14 mouse cellular contexts compared by ENCODE assay signal in the genomic region with DNA sequence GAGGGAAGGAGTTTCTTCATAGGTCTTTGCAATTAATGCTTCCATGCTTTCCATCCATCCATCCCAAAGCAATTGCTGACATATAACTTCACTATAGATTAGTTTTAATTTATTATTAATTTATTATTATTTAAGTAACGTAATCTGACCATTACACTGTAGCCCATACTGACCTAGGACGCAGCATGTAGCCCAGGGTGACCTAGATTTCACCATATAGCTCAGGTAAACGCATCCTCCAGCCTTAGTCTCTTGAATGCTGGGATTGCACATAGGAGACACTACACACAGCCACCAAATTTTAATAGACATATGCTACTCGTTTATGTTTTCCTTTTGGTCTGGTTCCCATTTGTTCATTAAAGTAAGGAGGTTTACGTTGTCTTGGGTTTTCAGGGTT. TPM values are rescaled to one million over a fixed set of nuclear protein-coding genes. Genes with fewer than 3 reads are reported as not detected.
DNase-seq lines count a peak whose midpoint lies in the region; ATAC-seq and TF ChIP-seq lines count a peak whose summit lies in the region.
"Had no signal": no experiment of that assay in that cellular context is flagged by ENCODE, and none has a peak within 500 bp of the region (broad histone marks: within the 10 kb centered on the region; RNA-seq: fewer than 3 reads in every experiment).

No protein-coding gene starts in this region.

- no peak for DNase-seq in heart, adult 2 months
- no peak for DNase-seq in hindbrain, embryonic 14.5 days (ENCODE audit: low spot score)
- no peak for DNase-seq in midbrain, postnatal 0 days (ENCODE audit: low spot score)
- DNase-seq in adrenal gland, adult 2 months, result no peak
- no peak for DNase-seq in gastrocnemius, postnatal 25 days
- DNase-seq in thymus, postnatal 10 days (ENCODE audit: low spot score in 2 of 2), result no peak
- DNase-seq: gastrocnemius, postnatal 10 days; left cerebral cortex, postnatal 4 days; liver, postnatal 0 days; thymus, postnatal 36 days had no signal

- intact Hi-C loops in heart, adult 2 months (cut with DNase I), result no loop called here

- no peak overlapping the region for H3K9ac ChIP-seq in heart, embryonic 13.5 days
- no peak overlapping the region for H3K9ac ChIP-seq in heart, adult 2 months (ENCODE audit: low read depth, low read length)
- H3K9ac ChIP-seq in embryonic facial prominence, embryonic 13.5 days, result no peak overlapping the region
- H3K9ac ChIP-seq in hindbrain, embryonic 14.5 days, result no peak overlapping the region
- H3K9ac ChIP-seq in midbrain, postnatal 0 days (replicated peaks; ENCODE audit: low read length, poor library complexity, severe bottlenecking), result no peak overlapping the region
- H3K9ac ChIP-seq: liver, postnatal 0 days had no signal

- peaks cover 5% of the 10 kb centered on the region; the same call in 1 of the 2 replicates for H3K4me1 ChIP-seq in heart, embryonic 13.5 days
- H3K4me1 ChIP-seq in heart, adult 2 months (ENCODE audit: control insufficient read depth, insufficient read depth, low read length), result peaks cover 2% of the 10 kb centered on the region
- H3K4me1 ChIP-seq in embryonic facial prominence, embryonic 13.5 days, result peaks cover 11% of the 10 kb centered on the region; the same call in 1 of the 2 replicates
- H3K4me1 ChIP-seq in hindbrain, embryonic 14.5 days (replicated peaks; ENCODE audit: control insufficient read depth, insufficient read depth, low read length), result peaks cover 4% of the 10 kb centered on the region; the same call in 1 of the 2 replicates
- H3K4me1 ChIP-seq in midbrain, postnatal 0 days (ENCODE audit: insufficient read depth, low read length), result no peaks in the 10 kb centered on the region

- no peak for ATAC-seq in heart, embryonic 13.5 days (ENCODE audit: extremely low read depth, insufficient number of reproducible peaks, low FRiP score, low TSS enrichment)
- ATAC-seq in embryonic facial prominence, embryonic 13.5 days (ENCODE audit: insufficient number of reproducible peaks, insufficient read depth, low FRiP score, low TSS enrichment, low read depth), result no peak
- ATAC-seq in hindbrain, embryonic 14.5 days (ENCODE audit: low FRiP score), result no peak
- ATAC-seq in midbrain, postnatal 0 days (ENCODE audit: low FRiP score), result no peak
- ATAC-seq: intestine, embryonic 16.5 days; liver, postnatal 0 days had no signal

- H3K4me3 ChIP-seq in heart, embryonic 13.5 days, result no peak overlapping the region
- H3K4me3 ChIP-seq in heart, adult 2 months, result no peak overlapping the region
- no peak overlapping the region for H3K4me3 ChIP-seq in embryonic facial prominence, embryonic 13.5 days
- H3K4me3 ChIP-seq in hindbrain, embryonic 14.5 days (replicated peaks; ENCODE audit: low read length), result no peak overlapping the region
- H3K4me3 ChIP-seq in midbrain, postnatal 0 days (ENCODE audit: low read depth, low read length), result no peak overlapping the region

- TF ChIP-seq EP300 in heart, adult 2 months (IDR thresholded peaks at IDR 0.05; ENCODE audit: insufficient read depth, low read depth, low read length), result no peak

- WGBS in heart, embryonic 13.5 days, result 83% methylated on average over 5 of the region's 5 CpGs
- WGBS in heart, adult 2 months, result 95% methylated on average over 5 of the region's 5 CpGs
- WGBS in embryonic facial prominence, embryonic 13.5 days, result 50% methylated on average over 5 of the region's 5 CpGs
- 86% methylated on average over 5 of the region's 5 CpGs for WGBS in hindbrain, embryonic 14.5 days
- 88% methylated on average over 5 of the region's 5 CpGs for WGBS in midbrain, postnatal 0 days

- no peak overlapping the region for H3K27ac ChIP-seq in heart, embryonic 13.5 days (replicated peaks)
- no peak overlapping the region for H3K27ac ChIP-seq in heart, adult 2 months
- H3K27ac ChIP-seq in embryonic facial prominence, embryonic 13.5 days, result no peak overlapping the region
- no peak overlapping the region for H3K27ac ChIP-seq in hindbrain, embryonic 14.5 days
- H3K27ac ChIP-seq in midbrain, postnatal 0 days (ENCODE audit: low read depth, low read length), result no peak overlapping the region
- H3K27ac ChIP-seq: macrophage had no signal

- H3K79me2 ChIP-seq in heart, adult 2 months (replicated peaks; ENCODE audit: control insufficient read depth, insufficient read depth, low read length), result no peaks in the 10 kb centered on the region

- TF ChIP-seq POLR2A in heart, adult 2 months (IDR thresholded peaks at IDR 0.05; ENCODE audit: insufficient read depth, low read depth, low read length), result no peak

- no peak for TF ChIP-seq CTCF in heart, adult 2 months (IDR thresholded peaks at IDR 0.05)
- TF ChIP-seq CTCF in midbrain, postnatal 0 days (IDR thresholded peaks at IDR 0.05), result no peak

- no peaks in the 10 kb centered on the region for H3K27me3 ChIP-seq in heart, embryonic 13.5 days (replicated peaks)
- H3K27me3 ChIP-seq in heart, adult 2 months (ENCODE audit: control insufficient read depth, insufficient read depth, low read length), result no peaks in the 10 kb centered on the region
- H3K27me3 ChIP-seq in embryonic facial prominence, embryonic 13.5 days, result no peaks in the 10 kb centered on the region
- no peaks in the 10 kb centered on the region for H3K27me3 ChIP-seq in hindbrain, embryonic 14.5 days (ENCODE audit: control insufficient read depth, insufficient read depth, low read length)
- no peaks in the 10 kb centered on the region for H3K27me3 ChIP-seq in midbrain, postnatal 0 days (ENCODE audit: insufficient read depth, low read length)

- peaks cover 10% of the 10 kb centered on the region for H3K36me3 ChIP-seq in heart, embryonic 13.5 days
- no peaks in the 10 kb centered on the region; the same call in 1 of the 2 replicates for H3K36me3 ChIP-seq in heart, adult 2 months (ENCODE audit: control insufficient read depth, insufficient read depth, low read length)
- peaks cover 8% of the 10 kb centered on the region; the same call in 1 of the 2 replicates for H3K36me3 ChIP-seq in embryonic facial prominence, embryonic 13.5 days
- H3K36me3 ChIP-seq in hindbrain, embryonic 14.5 days (replicated peaks; ENCODE audit: control insufficient read depth, insufficient read depth), result no peaks in the 10 kb centered on the region
- H3K36me3 ChIP-seq in midbrain, postnatal 0 days (ENCODE audit: insufficient read depth, low read length), result no peaks in the 10 kb centered on the region

- no peaks in the 10 kb centered on the region for H3K9me3 ChIP-seq in heart, embryonic 13.5 days
- H3K9me3 ChIP-seq in embryonic facial prominence, embryonic 13.5 days, result no peaks in the 10 kb centered on the region
- H3K9me3 ChIP-seq in hindbrain, embryonic 14.5 days (ENCODE audit: control insufficient read depth, low read length), result no peaks in the 10 kb centered on the region
- no peaks in the 10 kb centered on the region for H3K9me3 ChIP-seq in midbrain, postnatal 0 days (ENCODE audit: low read length)

- peak overlapping the region; percentile 70 for H3K4me2 ChIP-seq in heart, embryonic 13.5 days
- H3K4me2 ChIP-seq in embryonic facial prominence, embryonic 13.5 days, result peak overlapping the region; percentile 52
- H3K4me2 ChIP-seq in hindbrain, embryonic 14.5 days (replicated peaks), result peak overlapping the region; percentile 63
- H3K4me2 ChIP-seq in midbrain, postnatal 0 days (ENCODE audit: low read depth, low read length, poor library complexity, severe bottlenecking), result peak overlapping the region; percentile 57

RNA-seq across cellular contexts. Expression of a gene that starts 23.8 kb away (rescaled TPM):
- 56.4 and 67.5 TPM in 2 replicates for polyA plus RNA-seq in heart, embryonic 13.5 days (2015; fragmentation: Nextera tagmentation; extraction: Ambion mirVana)
- total RNA-seq in heart, adult 2 months (2021), result 10 to 100 TPM; 14.7 to 15.3 TPM
- polyA plus RNA-seq in heart, adult 2 months (2012; rRNA removed), result 5.8 and 9.6 TPM in 2 replicates
- polyA plus RNA-seq in embryonic facial prominence, embryonic 13.5 days (2015; fragmentation: Nextera tagmentation; extraction: Ambion mirVana), result 36.2 and 42.8 TPM in 2 replicates
- 36.9 and 41.5 TPM in 2 replicates for polyA plus RNA-seq in hindbrain, embryonic 14.5 days (2014; fragmentation: Nextera tagmentation; extraction: Ambion mirVana)
- 36.2 and 46.4 TPM in 2 replicates for total RNA-seq in midbrain, postnatal 0 days (2014; rRNA removed)
- 34.4 and 37.5 TPM in 2 replicates for polyA plus RNA-seq in midbrain, postnatal 0 days (2015; fragmentation: Nextera tagmentation; extraction: Ambion mirVana)
- total RNA-seq in adrenal gland, adult 2 months (2021), result 10 to 100 TPM; 15.9 to 19.3 TPM
- 0.94 and 2.2 TPM in 2 replicates for polyA plus RNA-seq in adrenal gland, adult 2 months (2012; rRNA removed)
- total RNA-seq in gastrocnemius, postnatal 25 days (2021), result 1 to 10 TPM; 3.0 to 4.7 TPM
